Mouse (Mus musculus): ENCODE measurements around the gene Enpp1.
"Not testable (repeated sequence)": the region's sequence is repeated elsewhere in the genome, so short reads cannot be mapped to it uniquely, and the experiment has no call there.

Gene Enpp1

GRCm38 (mm10) chr10:24635331-24635815, 76.6 kb downstream of the Enpp1 start:
- DNase-seq: peak; percentile 70

- peak; percentile 69 for DNase-seq
Measured at GRCm38 (mm10) chr10:24634288-24634687, 77.7 kb downstream of the Enpp1 start.

GRCm38 (mm10) chr10:24631122-24631521, 80.8 kb downstream of the Enpp1 start:
- DNase-seq: no peak

- peak; percentile 80 for DNase-seq
Measured at GRCm38 (mm10) chr10:24630469-24631081, 81.4 kb downstream of the Enpp1 start.

GRCm38 (mm10) chr10:24629086-24629720, 82.8 kb downstream of the Enpp1 start:
- peak; percentile 44 for DNase-seq

- DNase-seq: no peak
Measured at GRCm38 (mm10) chr10:24628466-24628865, 83.5 kb downstream of the Enpp1 start.

GRCm38 (mm10) chr10:24627262-24627661, 84.7 kb downstream of the Enpp1 start:
- DNase-seq: no peak

- peak; percentile 95 for DNase-seq
Measured at GRCm38 (mm10) chr10:24625060-24625701, 86.8 kb downstream of the Enpp1 start.

GRCm38 (mm10) chr10:24622586-24622985, 89.4 kb downstream of the Enpp1 start:
- peak; percentile 90 for DNase-seq

GRCm38 (mm10) chr10:24621572-24621971, 90.4 kb downstream of the Enpp1 start:
- DNase-seq: peak; percentile 74

- DNase-seq: not testable (repeated sequence)
Measured at GRCm38 (mm10) chr10:24616572-24616971, 95.4 kb downstream of the Enpp1 start.

GRCm38 (mm10) chr10:24615799-24616198, 96.2 kb downstream of the Enpp1 start:
- DNase-seq: no peak

- no peak for DNase-seq
Measured at GRCm38 (mm10) chr10:24614726-24615125, 97.2 kb downstream of the Enpp1 start.

- no peak for DNase-seq
Measured at GRCm38 (mm10) chr10:24609766-24610165, 102.2 kb downstream of the Enpp1 start.

GRCm38 (mm10) chr10:24609146-24609545, 102.8 kb downstream of the Enpp1 start:
- no peak for DNase-seq

- DNase-seq: no peak
Measured at GRCm38 (mm10) chr10:24603727-24604126, 108.2 kb downstream of the Enpp1 start.

GRCm38 (mm10) chr10:24603035-24603434, 108.9 kb downstream of the Enpp1 start:
- DNase-seq: no peak

- DNase-seq: peak; percentile 35
Measured at GRCm38 (mm10) chr10:24599802-24600201, 112.2 kb downstream of the Enpp1 start.

- no peak for DNase-seq
Measured at GRCm38 (mm10) chr10:24598693-24599092, 113.3 kb downstream of the Enpp1 start.

GRCm38 (mm10) chr10:24597789-24598188, 114.2 kb downstream of the Enpp1 start:
- DNase-seq: no peak

GRCm38 (mm10) chr10:24596869-24597339, 115.1 kb downstream of the Enpp1 start:
- DNase-seq: peak; percentile 75

GRCm38 (mm10) chr10:24596003-24596868, 115.7 kb downstream of the Enpp1 start:
- DNase-seq: peak; percentile 74

Data from lung, postnatal 36 days (tissue).